Mouse (Mus musculus): ENCODE measurements around the gene Cdc14a.

- no peak for TF ChIP-seq POLR2A (IDR thresholded peaks at IDR 0.05; ENCODE audit: insufficient read depth, low read depth, low read length)
- no peak for TF ChIP-seq CTCF (IDR thresholded peaks at IDR 0.05)
- TF ChIP-seq EP300 (IDR thresholded peaks at IDR 0.05; ENCODE audit: insufficient read depth, low read depth, low read length) = no peak
These were observed 28.9 kb downstream of the Cdc14a start for GRCm38 (mm10) chr3:116394885-116395390.

All from heart, adult 2 months (tissue).